Mouse (Mus musculus): Measurements from ENCODE around the gene Tesmin.

GRCm38 (mm10) chr19:3450714-3451113 lies 62.1 kb downstream of the Tesmin start:
- TF ChIP-seq EP300 (IDR thresholded peaks at IDR 0.05; ENCODE audit: low read depth): no peak
- TF ChIP-seq CTCF (IDR thresholded peaks at IDR 0.05; ENCODE audit: low read depth): no peak
